Mouse (Mus musculus) heart, adult 2 months (tissue): ENCODE measurements around the gene Cacybp. TPM values are rescaled to one million over a fixed set of nuclear protein-coding genes. Genes with fewer than 3 reads are reported as not detected.
A peak's percentile ranks its signal among the peaks of the same experiment; 100 is the strongest.

Source experiments
- DNase-seq, 2 experiments: peaks; one replicate each; pipeline ENCODE4 v3.0.0; 2021
- H3K27ac ChIP-seq: fragments of 200-600 bp; 2 replicates; pipeline ENCODE4 v1.8.1; 2022
- H3K27me3 ChIP-seq: fragments of 200-500 bp; 2 replicates; pipeline ENCODE4 v1.6.1; 2012; ENCODE audit warnings: mild to moderate bottlenecking, low read length, inconsistent platforms, mixed read lengths; ENCODE audit not compliant: control insufficient read depth, insufficient read depth
- H3K36me3 ChIP-seq: fragments of 200-500 bp; 2 replicates; pipeline ENCODE4 v1.6.1; 2012; ENCODE audit warnings: low read length, inconsistent platforms; ENCODE audit not compliant: control insufficient read depth, insufficient read depth
- H3K4me1 ChIP-seq: fragments of 200-500 bp; 2 replicates; pipeline ENCODE4 v1.6.1; 2011; ENCODE audit warnings: low read length; ENCODE audit not compliant: control insufficient read depth, insufficient read depth
- H3K4me3 ChIP-seq: fragments of 200-600 bp; 2 replicates; pipeline ENCODE4 v1.8.1; 2022
- H3K79me2 ChIP-seq: fragments of 200-500 bp; replicated peaks from 2 replicates; pipeline ENCODE4 v1.6.1; 2012; ENCODE audit warnings: mild to moderate bottlenecking, inconsistent platforms, low read length, moderate library complexity, mixed read lengths; ENCODE audit not compliant: control insufficient read depth, insufficient read depth
- H3K9ac ChIP-seq: fragments of 200-500 bp; 2 replicates; pipeline ENCODE4 v1.6.1; 2012; ENCODE audit warnings: low read depth, mild to moderate bottlenecking, control low read depth, inconsistent platforms, low read length, mixed read lengths
- CTCF ChIP-seq: fragments of 200-600 bp; IDR thresholded peaks from 2 replicates; pipeline ENCODE4 v1.8.1; 2022; ENCODE audit warnings: antibody characterized with exemption, mild to moderate bottlenecking, moderate library complexity
- EP300 ChIP-seq: fragments of 200-500 bp; IDR thresholded peaks from 2 replicates; pipeline ENCODE4 v1.6.1; 2011; ENCODE audit warnings: low read depth, low read length, control low read depth; ENCODE audit not compliant: insufficient read depth
- POLR2A ChIP-seq: fragments of 200-500 bp; IDR thresholded peaks from 2 replicates; pipeline ENCODE4 v1.6.1; 2011; ENCODE audit warnings: mild to moderate bottlenecking, low read depth, low read length, control low read depth; ENCODE audit not compliant: insufficient read depth
- WGBS: fragments of 180-500 bp; shearing (Covaris S2); methylation state at CpG from one replicate; pipeline ENCODE4 v1.1.7; 2018; 5-methylcytosine and 5-hydroxymethylcytosine counted together
- intact Hi-C: fragments of 180-260 bp; cut with DNase I; formaldehyde crosslinking; loops from one replicate; pipeline ENCODE4 v1.15.1; 2025
- long read RNA-seq: library from polyadenylated mRNA; stranded (forward); transcript quantifications from one replicate; pipeline ENCODE4 v2.0.0, GENCODE M21; 2021
- polyA plus RNA-seq: library from polyadenylated mRNA; depleted of rRNA; stranded (reverse); fragments of >200 nt; gene quantifications from 2 replicates; pipeline ENCODE4 v1.2.3, GENCODE M21; 2012; rRNA removed
- total RNA-seq, 2 experiments: library from RNA; stranded (reverse); gene quantifications; 2 replicates each; pipeline ENCODE4 v1.2.3; 2021

The Cacybp gene
- total RNA-seq (10 to 100 TPM; 70.5 to 74.2 TPM), polyA plus RNA-seq (6.5 and 13.7 TPM in 2 replicates)
- long read RNA-seq, transcript Cacybp-201 (6 exons, 2,098 nt), result major isoform, 75 of 78 reads
- long read RNA-seq, partial matches to known transcripts, result 2 of 78 reads
- long read RNA-seq, other reads (novel, unspliced or antisense), result 1 of 78 reads

- Histone ChIP-seq H3K36me3 (peaks cover 6% of the 10 kb centered on the region), H3K4me3 (peak within 1 kb of the TSS; percentile 85), H3K9ac (peak within 1 kb of the TSS; percentile 95), H3K4me1 (peaks cover 3% of the 10 kb centered on the region), H3K79me2 (0 out of 2 replicates have a peak, but pooled peaks cover 2% of the 10 kb centered on the region), H3K27me3 (no peaks in the 10 kb centered on the region), H3K27ac (peak within 1 kb of the TSS; percentile 98)
- TF ChIP-seq POLR2A (peak; percentile 91), CTCF (peak; percentile 97), EP300 (peak; percentile 56; the same call in 1 of the 2 replicates)
- peak; percentile 100 for DNase-seq
- intact Hi-C loops, result loop anchor here (1.0 to 10.0 kb wide), 4 partner anchors 19 to 1664 kb away; partner anchors contain the start of genes Klhl20, Suco and Zbtb37
- WGBS, result under 1% methylated on average over 76 of the region's 76 CpGs
Observed at GRCm38 (mm10) chr1:160212703-160213669, at the start of gene Cacybp. Cacybp (minus strand) TSS chr1:160212875.

DNA sequence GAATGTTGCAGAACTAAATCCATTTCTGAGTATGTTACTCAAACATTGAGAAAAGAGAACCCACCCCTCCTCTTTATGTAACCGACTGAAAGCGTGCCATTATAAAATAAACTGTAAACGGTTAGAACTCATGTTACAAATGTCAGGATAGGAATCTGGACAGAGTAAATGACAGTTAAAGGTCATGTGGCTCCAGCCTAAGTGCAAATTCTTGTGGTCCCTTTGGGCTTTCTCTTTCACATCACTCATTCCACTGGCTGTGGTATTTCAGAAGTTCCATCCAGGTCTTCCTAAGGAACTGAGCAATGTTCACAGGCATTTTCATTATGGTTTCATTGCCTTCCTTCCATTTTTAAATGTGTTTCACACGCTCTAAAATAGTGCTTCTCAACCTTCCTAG is 49.7 kb upstream of the Cacybp start:
- Histone ChIP-seq H3K27me3 (no peaks in the 10 kb centered on the region), H3K4me3 (no peak overlapping the region), H3K27ac (no peak overlapping the region), H3K9ac (no peak overlapping the region), H3K4me1 (0 out of 2 replicates have a peak, but pooled peaks cover 1% of the 10 kb centered on the region), H3K79me2 (no peaks in the 10 kb centered on the region), H3K36me3 (no peaks in the 10 kb centered on the region)
- intact Hi-C loops, result no loop called here
- 77% methylated on average over 4 of the region's 4 CpGs for WGBS
- DNase-seq, result no peak
- TF ChIP-seq EP300, result no peak
- no peak for TF ChIP-seq POLR2A
- no peak for TF ChIP-seq CTCF

DNA sequence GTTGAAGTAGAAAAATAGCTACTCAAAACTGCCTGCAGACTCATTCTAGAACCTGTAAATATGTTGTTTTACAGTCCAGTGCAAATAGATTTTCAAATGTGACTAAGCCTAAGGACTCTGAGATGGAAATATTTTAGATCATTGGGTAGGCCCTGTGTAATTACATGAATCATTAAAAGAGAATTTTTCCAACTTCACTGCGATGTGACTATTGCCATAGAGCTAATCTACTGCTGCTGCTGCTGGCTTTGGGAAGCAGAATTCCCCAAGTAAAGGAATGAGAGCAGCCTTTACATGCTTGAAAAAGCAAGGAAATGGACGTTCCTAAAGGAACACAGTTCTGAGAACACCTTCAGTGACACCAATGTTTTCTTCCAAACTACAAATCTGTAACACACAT is 49.2 kb upstream of the Cacybp start:
- DNase-seq, result no peak
- TF ChIP-seq CTCF, result no peak
- TF ChIP-seq EP300, result no peak
- no peak for TF ChIP-seq POLR2A
- intact Hi-C loops, result no loop called here
- Histone ChIP-seq H3K36me3 (no peaks in the 10 kb centered on the region), H3K27me3 (no peaks in the 10 kb centered on the region), H3K27ac (no peak overlapping the region), H3K4me1 (0 out of 2 replicates have a peak, but pooled peaks cover 1% of the 10 kb centered on the region), H3K9ac (no peak overlapping the region), H3K79me2 (no peaks in the 10 kb centered on the region), H3K4me3 (no peak overlapping the region)
- 70% methylated on average over 2 of the region's 2 CpGs for WGBS

DNA sequence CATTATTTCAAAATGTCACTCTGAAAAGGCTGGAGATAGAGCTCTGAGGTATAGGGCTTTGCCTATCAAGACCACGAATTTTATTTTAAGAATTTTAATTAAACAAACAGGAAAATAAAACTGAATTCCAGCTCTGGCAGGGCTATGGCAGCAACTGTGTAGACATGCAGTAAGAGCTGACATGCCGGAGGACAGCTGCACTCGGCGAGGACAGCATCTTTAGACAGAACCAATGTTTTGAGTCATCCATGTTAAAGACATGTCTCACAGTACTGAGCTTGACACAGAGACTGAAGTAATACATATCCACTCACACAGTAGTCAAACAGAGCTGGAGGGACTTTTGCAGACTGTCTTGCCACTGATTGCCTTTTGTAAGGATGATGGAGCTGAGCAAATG is 47.9 kb upstream of the Cacybp start:
- Histone ChIP-seq H3K79me2 (no peaks in the 10 kb centered on the region), H3K36me3 (no peaks in the 10 kb centered on the region), H3K4me3 (no peak overlapping the region), H3K9ac (no peak overlapping the region), H3K27me3 (no peaks in the 10 kb centered on the region), H3K27ac (no peak overlapping the region), H3K4me1 (0 out of 2 replicates have a peak, but pooled peaks cover 1% of the 10 kb centered on the region)
- DNase-seq, result no peak
- 82% methylated on average over 4 of the region's 4 CpGs for WGBS
- intact Hi-C loops, result no loop called here
- TF ChIP-seq EP300 (no peak), POLR2A (no peak), CTCF (no peak)

DNA sequence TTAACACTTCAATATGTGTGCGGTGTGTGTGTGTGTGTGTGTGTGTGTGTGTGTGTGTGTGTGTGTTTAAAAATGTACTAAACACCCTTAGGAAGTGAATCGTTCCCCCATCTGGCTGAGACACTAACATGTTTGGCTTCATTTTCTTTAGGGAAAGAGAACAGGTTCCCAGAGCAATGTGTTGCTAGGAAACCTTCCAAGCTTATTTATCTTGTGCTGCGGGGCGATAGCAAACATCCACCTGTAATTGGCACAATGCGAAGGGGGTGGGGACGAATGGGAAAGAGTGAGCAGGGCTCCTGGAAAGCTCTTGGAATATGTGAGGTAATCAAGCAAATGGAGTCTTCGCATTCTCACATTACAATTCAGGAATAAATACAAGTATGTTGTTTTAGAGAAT is 47.2 kb upstream of the Cacybp start:
- Histone ChIP-seq H3K9ac (no peak overlapping the region), H3K4me3 (no peak overlapping the region), H3K27me3 (no peaks in the 10 kb centered on the region), H3K79me2 (no peaks in the 10 kb centered on the region), H3K36me3 (no peaks in the 10 kb centered on the region), H3K4me1 (0 out of 2 replicates have a peak, but pooled peaks cover 1% of the 10 kb centered on the region), H3K27ac (no peak overlapping the region)
- DNase-seq, result no peak
- TF ChIP-seq EP300, result no peak
- TF ChIP-seq POLR2A, result no peak
- TF ChIP-seq CTCF, result no peak
- 61% methylated on average over 7 of the region's 7 CpGs for WGBS
- intact Hi-C loops, result no loop called here
